Mouse (Mus musculus): ENCODE results near the gene Lrrc34. TPM values are rescaled to one million over a fixed set of nuclear protein-coding genes. Genes with fewer than 3 reads are reported as not detected.

Lrrc34 gene
- total RNA-seq (2021) = not detected
- long read RNA-seq, experiment 1 = 0 reads
- long read RNA-seq, experiment 2 = 0 reads

- no peak for DNase-seq (ENCODE audit: low spot score in 2 of 2)
Measured at GRCm38 (mm10) chr3:30647440-30648090, at the start of gene Lrrc34. Gene Lrrc34 (minus strand): TSS chr3:30647869.

- peak; percentile 56 to 67 for DNase-seq (ENCODE audit: low spot score in 2 of 2)
Measured at GRCm38 (mm10) chr3:30696346-30696745, 48.7 kb upstream of the Lrrc34 start.

- DNase-seq (ENCODE audit: low spot score in 2 of 2) = no peak
Measured at GRCm38 (mm10) chr3:30695661-30696060, 48.0 kb upstream of the Lrrc34 start.

GRCm38 (mm10) chr3:30690976-30691375 lies 43.3 kb upstream of the Lrrc34 start:
- no peak for DNase-seq (ENCODE audit: low spot score in 2 of 2)

GRCm38 (mm10) chr3:30687216-30687615 lies 39.5 kb upstream of the Lrrc34 start:
- no peak for DNase-seq (ENCODE audit: low spot score in 2 of 2)

GRCm38 (mm10) chr3:30683190-30683589 lies 35.5 kb upstream of the Lrrc34 start:
- DNase-seq (ENCODE audit: low spot score in 2 of 2) = no peak

- no peak for DNase-seq (ENCODE audit: low spot score in 2 of 2)
Measured at GRCm38 (mm10) chr3:30658486-30658885, 10.8 kb upstream of the Lrrc34 start.

- DNase-seq (ENCODE audit: low spot score in 2 of 2) = no peak
Measured at GRCm38 (mm10) chr3:30655937-30656336, 8.3 kb upstream of the Lrrc34 start.

GRCm38 (mm10) chr3:30650062-30650841 lies 2.6 kb upstream of the Lrrc34 start:
- no peak for DNase-seq (ENCODE audit: low spot score in 2 of 2)

GRCm38 (mm10) chr3:30648466-30648865 lies 797 bp upstream of the Lrrc34 start:
- no peak for DNase-seq (ENCODE audit: low spot score in 2 of 2)

GRCm38 (mm10) chr3:30646761-30647160 lies 908 bp downstream of the Lrrc34 start:
- DNase-seq (ENCODE audit: low spot score in 2 of 2) = no peak

GRCm38 (mm10) chr3:30644207-30644606 lies 3.5 kb downstream of the Lrrc34 start, which contains the start of gene Lrriq4:
Gene Lrriq4 (plus strand): TSS chr3:30644507.
- no peak for DNase-seq (ENCODE audit: low spot score in 2 of 2)

GRCm38 (mm10) chr3:30635629-30636028 lies 12.0 kb downstream of the Lrrc34 start:
- DNase-seq (ENCODE audit: low spot score in 2 of 2) = no peak

- DNase-seq (ENCODE audit: low spot score in 2 of 2) = no peak
Measured at GRCm38 (mm10) chr3:30633681-30634080, 14.0 kb downstream of the Lrrc34 start.

- DNase-seq (ENCODE audit: low spot score in 2 of 2) = no peak
Measured at GRCm38 (mm10) chr3:30620132-30620531, 27.5 kb downstream of the Lrrc34 start.

- DNase-seq (ENCODE audit: low spot score in 2 of 2) = no peak
Measured at GRCm38 (mm10) chr3:30610930-30611329, 36.7 kb downstream of the Lrrc34 start.

- no peak for DNase-seq (ENCODE audit: low spot score in 2 of 2)
Measured at GRCm38 (mm10) chr3:30608999-30609398, 38.7 kb downstream of the Lrrc34 start.

- no peak for DNase-seq (ENCODE audit: low spot score in 2 of 2)
Measured at GRCm38 (mm10) chr3:30603256-30603655, 44.4 kb downstream of the Lrrc34 start.

GRCm38 (mm10) chr3:30602740-30603098 lies 45.0 kb downstream of the Lrrc34 start:
- no peak for DNase-seq (ENCODE audit: low spot score in 2 of 2)

GRCm38 (mm10) chr3:30602065-30602739 lies 45.5 kb downstream of the Lrrc34 start, which contains the start of gene Mynn:
Gene Mynn (plus strand): TSS chr3:30602065.
- peak; percentile 89 to 95 for DNase-seq (ENCODE audit: low spot score in 2 of 2)

GRCm38 (mm10) chr3:30601610-30602064 lies 46.0 kb downstream of the Lrrc34 start:
- DNase-seq (ENCODE audit: low spot score in 2 of 2) = no peak

- peak; percentile 80 to 88 for DNase-seq (ENCODE audit: low spot score in 2 of 2)
Measured at GRCm38 (mm10) chr3:30601175-30601574, 46.5 kb downstream of the Lrrc34 start.
